Mouse (Mus musculus): Measurements from ENCODE around the gene Msrb1. TPM values are rescaled to one million over a fixed set of nuclear protein-coding genes. Genes with fewer than 3 reads are reported as not detected.

Gene Msrb1
- total RNA-seq, 1 experiment: 30.2 TPM

DNA sequence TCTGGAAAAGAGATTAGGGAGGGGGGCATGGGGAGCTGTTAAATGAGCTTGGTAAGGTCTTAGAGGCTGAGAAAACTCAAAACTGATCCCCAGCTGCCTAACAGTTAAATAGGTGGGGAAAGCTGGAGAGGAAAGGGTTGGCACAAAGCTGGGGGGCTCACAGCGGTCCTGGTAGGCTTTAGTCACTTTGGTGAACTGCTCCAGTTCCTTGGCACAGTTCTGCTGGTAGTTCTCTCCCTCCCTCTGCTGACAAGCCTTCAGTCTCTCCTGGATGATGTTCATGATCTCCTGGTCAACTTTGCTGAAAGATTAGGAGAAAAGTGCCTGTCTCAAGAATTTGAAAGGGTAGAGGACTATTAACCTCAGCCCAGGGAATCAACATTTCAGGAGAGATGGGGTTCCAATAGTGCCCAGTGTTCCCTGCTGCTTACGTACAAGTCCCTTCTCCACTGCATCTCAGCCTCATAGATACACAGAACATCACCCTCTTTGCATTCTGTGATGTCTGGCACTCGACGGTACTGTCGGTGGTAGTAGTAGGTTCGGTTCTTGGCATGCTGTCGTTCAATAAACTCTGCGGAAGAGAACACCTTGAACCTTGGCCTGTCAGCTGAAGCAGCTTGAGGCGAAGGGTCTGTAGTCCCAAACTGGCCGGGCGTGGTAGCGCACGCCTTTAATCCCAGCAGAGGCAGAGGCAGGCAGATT, 14.1 kb upstream of the Msrb1 start:
- Histone ChIP-seq H3K4me1 (ENCODE audit: control insufficient read depth in 2 of 2, insufficient read depth in 2 of 2, low read length in 2 of 2, poor library complexity in 1 of 2) (peaks cover 0 to 2% of the 10 kb centered on the region in 2 experiments; a peak in 1 of 4 replicates), H3K4me3 (ENCODE audit: insufficient read depth in 1 of 2, low read depth in 1 of 2, low read length in 2 of 2, poor library complexity in 1 of 2, severe bottlenecking in 1 of 2) (peak overlapping the region; percentile 58 to 76), H3K9me3 (ENCODE audit: control insufficient read depth, insufficient read depth, low read depth, low read length) (no peaks in the 10 kb centered on the region), H3K27ac (ENCODE audit: insufficient read depth, low read depth, low read length, poor library complexity, severe bottlenecking) (no peak overlapping the region), H3K36me3 (ENCODE audit: control insufficient read depth, insufficient read depth, low read length, poor library complexity, severe bottlenecking) (peaks cover 33% of the 10 kb centered on the region), H3K9ac (ENCODE audit: insufficient read depth, low read depth, low read length, poor library complexity, severe bottlenecking) (peak overlapping the region; percentile 36; the same call in 1 of the 2 replicates)
- TF ChIP-seq MAFK (IDR thresholded peaks at IDR 0.05; ENCODE audit: insufficient read depth, low read depth, low read length) (no peak), CHD2 (IDR thresholded peaks at IDR 0.05; ENCODE audit: low read depth, low read length) (peak; percentile 65; the same call in 1 of the 2 replicates)
- no peak for DNase-seq (ENCODE audit: low read depth, low spot score)
- in situ Hi-C loops (cut with MboI; ENCODE audit: low sequenced_read_pairs in 2 of 2, unreplicated experiment in 2 of 2): no loop called here

GRCm38 (mm10) chr17:24723122-24723880, 13.1 kb upstream of the Msrb1 start:
- peak overlapping the region; percentile 73 to 95 for H3K4me3 ChIP-seq (ENCODE audit: insufficient read depth in 1 of 2, low read depth in 1 of 2, low read length in 2 of 2, poor library complexity in 1 of 2, severe bottlenecking in 1 of 2)
- peak overlapping the region; percentile 95 for H3K9ac ChIP-seq (ENCODE audit: insufficient read depth, low read depth, low read length, poor library complexity, severe bottlenecking)
- peaks cover 26% of the 10 kb centered on the region for H3K36me3 ChIP-seq (ENCODE audit: control insufficient read depth, insufficient read depth, low read length, poor library complexity, severe bottlenecking)
- no peak for DNase-seq (ENCODE audit: low read depth, low spot score)
- peaks cover 0 to 8% of the 10 kb centered on the region in 2 experiments; a peak in 1 of 4 replicates for H3K4me1 ChIP-seq (ENCODE audit: control insufficient read depth in 2 of 2, insufficient read depth in 2 of 2, low read length in 2 of 2, poor library complexity in 1 of 2)
- H3K27ac ChIP-seq (ENCODE audit: insufficient read depth, low read depth, low read length, poor library complexity, severe bottlenecking): no peak overlapping the region
- TF ChIP-seq HCFC1 (IDR thresholded peaks at IDR 0.05; ENCODE audit: borderline replicate concordance, insufficient read depth, low read length) (no peak), MAFK (IDR thresholded peaks at IDR 0.05; ENCODE audit: insufficient read depth, low read depth, low read length) (no peak), ZNF384 (IDR thresholded peaks at IDR 0.05; ENCODE audit: low read depth, low read length) (no peak), CHD2 (IDR thresholded peaks at IDR 0.05; ENCODE audit: low read depth, low read length) (no peak), ZC3H11A (IDR thresholded peaks at IDR 0.05; ENCODE audit: borderline replicate concordance, low read depth, low read length) (no peak)
- in situ Hi-C loops (cut with MboI; ENCODE audit: low sequenced_read_pairs in 2 of 2, unreplicated experiment in 2 of 2): no loop called here
- H3K9me3 ChIP-seq (ENCODE audit: control insufficient read depth, insufficient read depth, low read depth, low read length): no peaks in the 10 kb centered on the region

DNA sequence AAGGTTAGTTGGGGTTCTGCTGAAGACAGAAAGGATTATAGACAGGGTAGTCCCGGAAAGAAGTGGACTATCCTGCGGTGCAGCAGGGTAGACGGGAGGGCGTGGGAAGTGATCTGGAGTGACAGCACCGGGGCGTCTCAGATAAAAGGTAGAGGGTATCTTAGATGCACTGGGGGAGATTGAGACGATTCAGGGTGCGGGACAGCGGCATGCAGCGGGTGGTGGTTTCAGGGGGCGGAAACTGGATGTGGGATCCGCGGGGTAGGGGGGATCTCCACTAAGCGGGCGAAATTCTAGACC, 12.6 kb upstream of the Msrb1 start:
- Histone ChIP-seq H3K27ac (ENCODE audit: insufficient read depth, low read depth, low read length, poor library complexity, severe bottlenecking) (peak overlapping the region; percentile 47; the same call in 1 of the 2 replicates), H3K36me3 (ENCODE audit: control insufficient read depth, insufficient read depth, low read length, poor library complexity, severe bottlenecking) (peaks cover 23% of the 10 kb centered on the region), H3K4me3 (ENCODE audit: insufficient read depth in 1 of 2, low read depth in 1 of 2, low read length in 2 of 2, poor library complexity in 1 of 2, severe bottlenecking in 1 of 2) (peak overlapping the region; percentile 73 to 95), H3K9ac (ENCODE audit: insufficient read depth, low read depth, low read length, poor library complexity, severe bottlenecking) (peak overlapping the region; percentile 95), H3K9me3 (ENCODE audit: control insufficient read depth, insufficient read depth, low read depth, low read length) (no peaks in the 10 kb centered on the region), H3K4me1 (ENCODE audit: control insufficient read depth in 2 of 2, insufficient read depth in 2 of 2, low read length in 2 of 2, poor library complexity in 1 of 2) (peaks cover 0 to 8% of the 10 kb centered on the region in 2 experiments; a peak in 1 of 4 replicates)
- TF ChIP-seq ZNF384 (IDR thresholded peaks at IDR 0.05; ENCODE audit: low read depth, low read length) (no peak), ZC3H11A (IDR thresholded peaks at IDR 0.05; ENCODE audit: borderline replicate concordance, low read depth, low read length) (no peak), HCFC1 (IDR thresholded peaks at IDR 0.05; ENCODE audit: borderline replicate concordance, insufficient read depth, low read length) (no peak)
- no peak for DNase-seq (ENCODE audit: low read depth, low spot score)
- in situ Hi-C loops (cut with MboI; ENCODE audit: low sequenced_read_pairs in 2 of 2, unreplicated experiment in 2 of 2): no loop called here

GRCm38 (mm10) chr17:24724184-24724583, 12.3 kb upstream of the Msrb1 start, which contains the start of gene Ndufb10:
Gene Ndufb10, minus strand, starts transcription at chr17:24724478.
- H3K9ac ChIP-seq (ENCODE audit: insufficient read depth, low read depth, low read length, poor library complexity, severe bottlenecking): peak within 1 kb of the TSS; percentile 95
- peaks cover 23% of the 10 kb centered on the region for H3K36me3 ChIP-seq (ENCODE audit: control insufficient read depth, insufficient read depth, low read length, poor library complexity, severe bottlenecking)
- peaks cover 0 to 8% of the 10 kb centered on the region in 2 experiments; a peak in 1 of 4 replicates for H3K4me1 ChIP-seq (ENCODE audit: control insufficient read depth in 2 of 2, insufficient read depth in 2 of 2, low read length in 2 of 2, poor library complexity in 1 of 2)
- H3K27ac ChIP-seq (ENCODE audit: insufficient read depth, low read depth, low read length, poor library complexity, severe bottlenecking): peak within 1 kb of the TSS; percentile 63
- peak; percentile 96 for DNase-seq (ENCODE audit: low read depth, low spot score)
- peak; percentile 57; the same call in 1 of the 2 replicates for TF ChIP-seq HCFC1 (IDR thresholded peaks at IDR 0.05; ENCODE audit: borderline replicate concordance, insufficient read depth, low read length)
- no peak for TF ChIP-seq ZC3H11A (IDR thresholded peaks at IDR 0.05; ENCODE audit: borderline replicate concordance, low read depth, low read length)
- no peaks in the 10 kb centered on the region for H3K9me3 ChIP-seq (ENCODE audit: control insufficient read depth, insufficient read depth, low read depth, low read length)
- H3K4me3 ChIP-seq (ENCODE audit: insufficient read depth in 1 of 2, low read depth in 1 of 2, low read length in 2 of 2, poor library complexity in 1 of 2, severe bottlenecking in 1 of 2): peak within 1 kb of the TSS; percentile 73 to 95
- in situ Hi-C loops (cut with MboI; ENCODE audit: low sequenced_read_pairs in 2 of 2, unreplicated experiment in 2 of 2): no loop called here
